Mouse (Mus musculus) stomach, embryonic 14.5 days (tissue): ENCODE measurements around the gene Nod1. TPM values are rescaled to one million over a fixed set of nuclear protein-coding genes. Genes with fewer than 3 reads are reported as not detected.

Source experiments
- ATAC-seq: fragments of 200-750 bp; cut with Nextera tagmentation; 2 replicates; pipeline ENCODE4 v1.8.0; 2017; ENCODE audit warnings: low read depth, moderate TSS enrichment; ENCODE audit not compliant: insufficient number of reproducible peaks, insufficient read depth, low FRiP score
- H3K27ac ChIP-seq: fragments of 300-500 bp; sonication (generic); 2 replicates; pipeline ENCODE4 v1.5.1; 2014; ENCODE audit warnings: mild to moderate bottlenecking, low read length, moderate library complexity, mixed read lengths
- H3K27me3 ChIP-seq: fragments of 300-500 bp; sonication (generic); 2 replicates; pipeline ENCODE4 v1.6.1; 2014; ENCODE audit warnings: low read length, control low read depth, mixed read lengths; ENCODE audit not compliant: control insufficient read depth, insufficient read depth
- H3K36me3 ChIP-seq: fragments of 300-500 bp; sonication (generic); 2 replicates; pipeline ENCODE4 v1.6.1; 2014; ENCODE audit warnings: mild to moderate bottlenecking, control low read depth, low read length, moderate library complexity, mixed read lengths; ENCODE audit not compliant: control insufficient read depth, insufficient read depth
- H3K4me1 ChIP-seq: fragments of 300-500 bp; sonication (generic); 2 replicates; pipeline ENCODE4 v1.6.1; 2014; ENCODE audit warnings: low read length, control low read depth, mixed read lengths; ENCODE audit not compliant: control insufficient read depth, insufficient read depth
- H3K4me2 ChIP-seq: fragments of 300-500 bp; sonication (generic); replicated peaks from 2 replicates; pipeline ENCODE4 v1.6.1; 2014; ENCODE audit warnings: low read depth, low read length, control low read depth
- H3K4me3 ChIP-seq: fragments of 300-500 bp; sonication (generic); 2 replicates; pipeline ENCODE4 v1.5.1; 2014; ENCODE audit warnings: low read depth, low read length, control low read depth
- H3K9ac ChIP-seq: fragments of 300-500 bp; sonication (generic); replicated peaks from 2 replicates; pipeline ENCODE4 v1.6.1; 2014; ENCODE audit warnings: low read depth, mild to moderate bottlenecking, control low read depth, low read length, moderate library complexity, mixed read lengths
- H3K9me3 ChIP-seq: fragments of 300-500 bp; sonication (generic); 2 replicates; pipeline ENCODE4 v1.6.1; 2016; ENCODE audit warnings: low read depth, low read length, control low read depth; ENCODE audit not compliant: control insufficient read depth
- WGBS: fragments of 180-500 bp; shearing (Covaris S2); extraction: QIAGEN DNeasy Blood & Tissue Kit; methylation state at CpG from one replicate; pipeline ENCODE4 v1.1.7; 2014; 5-methylcytosine and 5-hydroxymethylcytosine counted together
- polyA plus RNA-seq: library from polyadenylated mRNA; unstranded; fragments of >200 nt; fragmentation: Nextera tagmentation; extraction: Ambion mirVana; gene quantifications from 2 replicates; pipeline ENCODE4 v1.2.1, GENCODE M21; 2014

Gene Nod1
- polyA plus RNA-seq, 1 experiment from 2014 or later: 5.6 TPM

DNA sequence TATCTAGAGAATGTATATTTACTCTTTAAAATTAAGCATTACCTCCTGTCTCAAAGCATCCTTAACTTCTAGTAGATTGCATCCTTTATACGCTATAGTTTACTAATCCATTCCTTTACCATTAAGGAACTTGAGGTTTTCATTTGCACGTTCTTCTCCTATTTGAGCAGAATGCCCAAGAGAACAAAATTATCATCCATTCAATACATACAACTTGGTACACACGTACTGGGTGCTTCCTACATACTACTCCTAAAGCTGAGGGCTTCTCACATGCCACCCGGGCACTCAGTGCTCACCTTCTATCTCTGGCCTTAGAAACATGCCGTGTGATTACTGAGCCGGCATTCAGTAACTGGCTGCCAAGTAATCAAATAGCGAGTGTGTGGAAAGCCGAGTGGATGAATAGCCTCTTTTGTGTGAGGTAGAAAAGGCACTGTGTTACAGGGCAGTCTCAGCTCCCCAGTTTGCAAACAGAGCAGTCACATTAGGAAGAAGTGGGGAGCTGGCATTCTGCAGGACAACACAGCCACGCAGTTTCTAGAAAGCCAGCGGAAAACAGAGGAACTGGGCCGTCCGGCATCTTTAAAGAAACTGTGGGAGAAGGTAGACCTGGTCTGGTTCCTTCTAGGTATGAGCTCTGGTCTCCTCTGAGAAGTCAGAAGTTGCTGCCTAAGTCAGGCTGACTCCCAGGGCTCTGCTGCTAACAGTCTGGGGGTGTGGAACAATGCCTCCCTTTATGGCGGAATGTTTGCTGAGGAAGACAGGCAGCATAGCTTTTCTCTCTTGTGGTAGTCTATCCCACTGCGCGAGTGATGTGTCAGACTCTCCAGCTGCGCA, 37.2 kb upstream of the Nod1 start:
- Histone ChIP-seq H3K9ac (no peak overlapping the region), H3K4me3 (no peak overlapping the region), H3K27me3 (no peaks in the 10 kb centered on the region), H3K4me2 (peak overlapping the region; percentile 22; the same call in 1 of the 2 replicates), H3K9me3 (no peaks in the 10 kb centered on the region), H3K36me3 (no peaks in the 10 kb centered on the region), H3K4me1 (no peaks in the 10 kb centered on the region), H3K27ac (peak overlapping the region; percentile 61; the same call in 1 of the 2 replicates)
- WGBS: 36% methylated on average over 16 of the region's 16 CpGs
- peak; percentile 74 for ATAC-seq

DNA sequence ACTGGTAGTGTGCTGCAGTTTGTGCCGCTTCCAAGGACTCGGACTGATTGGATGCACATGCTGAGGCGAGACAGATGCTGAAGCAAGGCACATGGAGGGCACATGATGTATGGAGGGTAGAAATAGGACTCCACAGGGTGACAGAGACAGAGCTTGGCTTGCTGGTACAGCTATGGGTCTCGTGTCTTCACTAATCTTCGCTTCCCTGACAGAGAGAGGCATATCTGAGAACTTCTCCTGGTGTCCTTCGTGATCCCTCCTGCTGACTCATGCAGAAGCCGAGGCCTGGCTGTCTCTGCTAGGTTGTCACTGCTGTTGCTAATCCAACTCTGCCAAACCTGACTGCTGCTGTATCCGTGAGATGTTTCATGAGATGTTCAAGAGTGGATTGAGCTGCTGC, 36.0 kb upstream of the Nod1 start:
- H3K9ac ChIP-seq: no peak overlapping the region
- H3K9me3 ChIP-seq: no peaks in the 10 kb centered on the region
- no peak for ATAC-seq
- H3K27me3 ChIP-seq: no peaks in the 10 kb centered on the region
- H3K36me3 ChIP-seq: no peaks in the 10 kb centered on the region
- H3K27ac ChIP-seq: no peak overlapping the region
- no peaks in the 10 kb centered on the region for H3K4me1 ChIP-seq
- no peak overlapping the region for H3K4me3 ChIP-seq
- H3K4me2 ChIP-seq: no peak overlapping the region
- 89% methylated on average over 8 of the region's 8 CpGs for WGBS

DNA sequence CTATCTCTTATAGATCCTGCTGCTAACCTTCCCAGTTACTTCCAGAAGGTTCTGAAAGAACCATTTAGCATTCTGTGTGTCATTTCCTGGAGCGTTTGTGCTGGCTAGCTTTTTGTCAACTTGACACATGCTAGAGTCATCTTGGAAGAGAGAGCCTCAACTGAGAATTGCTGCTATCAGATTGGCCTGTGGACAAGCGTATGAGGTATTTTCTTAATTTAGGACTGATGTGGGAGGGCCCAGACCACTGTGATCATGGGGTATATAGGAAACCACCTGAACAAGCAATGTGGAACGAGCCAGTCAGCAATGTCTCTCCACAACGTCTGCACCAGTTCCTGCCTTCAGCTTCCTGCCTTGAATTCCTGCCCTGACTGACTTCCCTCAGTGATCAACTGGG, 31.1 kb upstream of the Nod1 start:
- Histone ChIP-seq H3K4me2 (no peak overlapping the region), H3K4me1 (no peaks in the 10 kb centered on the region), H3K9ac (no peak overlapping the region), H3K36me3 (no peaks in the 10 kb centered on the region), H3K27me3 (no peaks in the 10 kb centered on the region), H3K9me3 (no peaks in the 10 kb centered on the region), H3K27ac (no peak overlapping the region), H3K4me3 (no peak overlapping the region)
- 65% methylated on average over 4 of the region's 4 CpGs for WGBS
- ATAC-seq: no peak

DNA sequence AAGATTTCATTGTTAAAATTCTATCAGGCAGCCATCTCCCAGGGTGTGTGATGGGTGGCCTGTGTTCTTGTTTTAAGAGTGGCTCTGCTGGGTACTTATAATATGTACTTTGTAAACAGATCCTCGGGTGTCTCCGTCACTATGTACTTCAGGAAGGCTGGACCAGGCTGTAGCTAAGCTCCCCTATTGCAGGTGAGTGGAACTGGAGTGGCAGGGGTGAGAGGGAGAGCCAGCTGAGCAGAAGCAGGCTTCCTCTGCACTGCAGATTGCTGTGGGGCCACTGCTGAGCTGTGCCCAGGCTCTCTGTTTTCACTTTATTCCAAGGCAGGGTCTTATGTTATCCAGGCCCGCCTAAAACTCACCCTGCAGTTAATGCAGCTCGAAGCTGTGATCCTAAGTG, 30.0 kb upstream of the Nod1 start:
- Histone ChIP-seq H3K4me1 (no peaks in the 10 kb centered on the region), H3K27me3 (no peaks in the 10 kb centered on the region), H3K9me3 (no peaks in the 10 kb centered on the region), H3K9ac (no peak overlapping the region), H3K4me2 (no peak overlapping the region), H3K36me3 (no peaks in the 10 kb centered on the region), H3K27ac (no peak overlapping the region), H3K4me3 (no peak overlapping the region)
- no peak for ATAC-seq
- WGBS: 55% methylated on average over 4 of the region's 4 CpGs

DNA sequence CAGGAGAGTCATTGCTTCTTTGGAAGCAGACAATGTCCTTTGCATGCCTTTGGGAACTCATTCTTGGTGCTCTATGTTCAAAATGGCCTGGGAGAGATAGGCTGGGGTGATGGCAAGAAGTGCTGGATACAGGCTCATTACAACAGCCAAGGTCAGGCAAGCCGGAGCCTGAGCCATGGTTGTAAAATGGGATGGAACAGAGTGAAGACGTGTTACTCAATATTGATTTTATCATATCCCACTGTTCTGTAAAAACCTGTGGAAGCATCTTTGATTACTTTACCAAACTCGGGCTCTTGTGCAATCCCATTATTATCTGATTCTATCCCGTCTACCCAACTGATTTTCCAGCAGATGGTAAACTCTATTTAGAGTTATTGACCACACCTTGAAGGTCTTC, 28.9 kb upstream of the Nod1 start:
- no peak for ATAC-seq
- 84% methylated on average over 4 of the region's 4 CpGs for WGBS

DNA sequence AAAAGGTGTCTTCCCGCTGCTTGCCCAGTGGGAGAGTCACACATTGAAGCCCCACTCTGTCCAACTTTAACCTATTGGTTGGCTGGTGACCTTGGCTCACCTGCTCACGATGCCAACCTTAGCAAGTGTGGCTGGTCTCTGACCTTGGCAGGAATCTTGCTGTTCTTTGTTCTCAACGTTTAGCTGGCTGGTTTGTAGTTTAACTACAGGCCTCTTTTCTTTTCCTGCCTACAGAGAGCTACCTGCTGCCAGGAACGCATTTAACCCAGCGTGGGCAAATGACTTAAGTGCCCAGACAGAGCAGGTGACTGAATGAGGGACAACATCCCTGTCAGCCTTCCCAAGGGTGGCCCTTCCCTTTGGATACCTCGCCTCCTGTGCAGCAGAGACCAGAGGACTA, 25.3 kb upstream of the Nod1 start:
- no peak overlapping the region for H3K27ac ChIP-seq
- no peak overlapping the region for H3K4me2 ChIP-seq
- 79% methylated on average over 6 of the region's 6 CpGs for WGBS
- no peaks in the 10 kb centered on the region for H3K9me3 ChIP-seq
- H3K36me3 ChIP-seq: no peaks in the 10 kb centered on the region
- no peak overlapping the region for H3K4me3 ChIP-seq
- no peak for ATAC-seq
- H3K27me3 ChIP-seq: no peaks in the 10 kb centered on the region
- no peak overlapping the region for H3K9ac ChIP-seq
- no peaks in the 10 kb centered on the region for H3K4me1 ChIP-seq

More for the DNA sequence above, 28.9 kb upstream of the Nod1 start:
- no peaks in the 10 kb centered on the region for H3K36me3 ChIP-seq
- no peak overlapping the region for H3K9ac ChIP-seq
- H3K9me3 ChIP-seq: no peaks in the 10 kb centered on the region
- no peak overlapping the region for H3K4me3 ChIP-seq
- H3K27me3 ChIP-seq: no peaks in the 10 kb centered on the region
- H3K4me1 ChIP-seq: no peaks in the 10 kb centered on the region
- no peak overlapping the region for H3K27ac ChIP-seq
- H3K4me2 ChIP-seq: no peak overlapping the region

DNA sequence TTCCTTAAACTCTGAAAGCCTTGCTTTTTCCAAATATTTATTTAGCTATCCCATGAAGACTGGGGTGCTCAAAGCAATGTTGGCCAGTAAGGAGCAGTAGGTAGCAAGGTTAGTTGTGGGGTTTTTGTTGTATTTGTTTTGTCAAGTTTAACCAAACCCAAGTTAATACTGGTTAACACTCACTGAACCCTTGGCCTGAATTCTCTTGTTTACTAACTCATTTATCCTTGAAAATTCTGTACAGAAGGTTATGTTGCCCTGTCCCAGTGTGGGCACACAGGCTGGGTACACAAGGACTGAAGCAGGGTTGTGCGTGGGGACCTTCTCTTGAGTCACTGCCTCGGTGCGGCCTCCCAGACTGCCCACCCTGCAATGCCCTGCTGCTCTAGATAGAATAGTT, 23.9 kb upstream of the Nod1 start:
- H3K36me3 ChIP-seq: no peaks in the 10 kb centered on the region
- no peaks in the 10 kb centered on the region for H3K9me3 ChIP-seq
- no peak for ATAC-seq
- H3K4me2 ChIP-seq: no peak overlapping the region
- 91% methylated on average over 3 of the region's 3 CpGs for WGBS
- no peak overlapping the region for H3K27ac ChIP-seq
- no peak overlapping the region for H3K4me3 ChIP-seq
- H3K27me3 ChIP-seq: no peaks in the 10 kb centered on the region
- no peaks in the 10 kb centered on the region for H3K4me1 ChIP-seq
- no peak overlapping the region for H3K9ac ChIP-seq

DNA sequence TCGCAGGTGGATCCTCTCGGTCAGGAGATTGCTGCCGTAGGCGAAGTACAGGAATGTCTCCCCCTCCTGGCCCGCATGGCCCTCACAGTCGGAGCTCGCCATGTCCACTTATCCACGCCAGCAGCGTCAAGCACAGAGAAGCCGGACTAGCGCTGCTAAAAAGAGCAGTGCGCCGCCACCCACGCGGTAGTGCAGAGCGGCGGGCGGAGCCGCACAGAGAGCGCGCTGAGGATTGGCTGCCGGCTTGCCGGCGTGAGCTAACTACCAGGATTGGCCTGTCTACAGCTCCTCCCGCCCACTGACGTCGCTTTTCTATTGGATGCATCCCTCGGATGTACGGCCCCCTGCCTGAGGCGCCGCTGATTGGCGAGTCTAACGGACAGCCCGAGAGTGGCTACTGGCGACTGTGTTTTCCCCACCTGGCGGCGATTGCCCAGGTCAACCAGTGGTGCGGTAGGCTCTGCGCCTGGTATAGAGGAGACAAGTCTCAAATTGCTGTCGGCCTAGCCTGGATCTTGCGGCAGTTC, 20.4 kb upstream of the Nod1 start, which contains the start of gene Ggct:
Gene Ggct (minus strand): TSS at position 217 of the 527 bp plus-strand sequence.
- under 1% methylated on average over 41 of the region's 41 CpGs for WGBS
- Histone ChIP-seq H3K36me3 (no peaks in the 10 kb centered on the region), H3K4me2 (peak within 1 kb of the TSS; percentile 72), H3K9me3 (no peaks in the 10 kb centered on the region), H3K27ac (peak within 1 kb of the TSS; percentile 15; the same call in 1 of the 2 replicates), H3K4me3 (peak within 1 kb of the TSS; percentile 39), H3K4me1 (no peaks in the 10 kb centered on the region), H3K9ac (no peak within 1 kb of the TSS), H3K27me3 (no peaks in the 10 kb centered on the region)
- peak; percentile 100 for ATAC-seq
